Mouse (Mus musculus) lung, adult 2 months (tissue): ENCODE data around the gene Trappc2l.

Experiments
- CTCF ChIP-seq: fragments of 200-500 bp; IDR thresholded peaks from 2 replicates; pipeline ENCODE4 v1.5.1; 2011; ENCODE audit warnings: mild to moderate bottlenecking, low read length, control low read depth; ENCODE audit not compliant: insufficient read depth
- POLR2A ChIP-seq: fragments of 200-500 bp; IDR thresholded peaks from 2 replicates; pipeline ENCODE4 v1.6.1; 2011; ENCODE audit warnings: low read depth, mild to moderate bottlenecking, control low read depth, low read length, borderline replicate concordance; ENCODE audit errors: extremely low read depth

- TF ChIP-seq POLR2A (no peak), CTCF (no peak)
Observed at GRCm38 (mm10) chr8:122654768-122655167, 43.3 kb downstream of the Trappc2l start.
